Mouse (Mus musculus): Measurements from ENCODE around the gene Hapln4.

Hapln4 gene

GRCm38 (mm10) chr8:70104506-70104905 is 21.2 kb downstream of the Hapln4 start:
- 12% methylated on average over 6 of the region's 6 CpGs for WGBS

- WGBS: 25% methylated on average over 7 of the region's 7 CpGs
Measured at GRCm38 (mm10) chr8:70104922-70105321, 21.7 kb downstream of the Hapln4 start.

GRCm38 (mm10) chr8:70110451-70110850 is 27.2 kb downstream of the Hapln4 start:
- 95% methylated on average over 2 of the region's 2 CpGs for WGBS

- WGBS: 69% methylated on average over 23 of the region's 23 CpGs
Measured at GRCm38 (mm10) chr8:70111192-70111795, 28.0 kb downstream of the Hapln4 start.

GRCm38 (mm10) chr8:70112401-70113016 is 29.3 kb downstream of the Hapln4 start:
- WGBS: 27% methylated on average over 43 of the region's 43 CpGs

- 29% methylated on average over 6 of the region's 6 CpGs for WGBS
Measured at GRCm38 (mm10) chr8:70114488-70114887, 31.2 kb downstream of the Hapln4 start.

- WGBS: 58% methylated on average over 13 of the region's 13 CpGs
Measured at GRCm38 (mm10) chr8:70114892-70115291, 31.6 kb downstream of the Hapln4 start.

GRCm38 (mm10) chr8:70117611-70118010 is 34.4 kb downstream of the Hapln4 start:
- 19% methylated on average over 9 of the region's 9 CpGs for WGBS

GRCm38 (mm10) chr8:70118726-70119700 is 35.8 kb downstream of the Hapln4 start:
- WGBS: 4% methylated on average over 17 of the region's 17 CpGs

GRCm38 (mm10) chr8:70120667-70121066 is 37.4 kb downstream of the Hapln4 start, which contains the start of gene Ncan:
Ncan (minus strand) TSS chr8:70120873.
- under 1% methylated on average over 19 of the region's 19 CpGs for WGBS

- WGBS: 67% methylated on average over 2 of the region's 2 CpGs
Measured at GRCm38 (mm10) chr8:70122863-70123262, 39.6 kb downstream of the Hapln4 start.

- 51% methylated on average over 8 of the region's 8 CpGs for WGBS
Measured at GRCm38 (mm10) chr8:70124992-70125391, 41.7 kb downstream of the Hapln4 start.

- 50% methylated on average over 3 of the region's 3 CpGs for WGBS
Measured at GRCm38 (mm10) chr8:70128435-70128834, 45.2 kb downstream of the Hapln4 start.

GRCm38 (mm10) chr8:70129309-70129952 is 46.2 kb downstream of the Hapln4 start:
- 39% methylated on average over 9 of the region's 9 CpGs for WGBS

GRCm38 (mm10) chr8:70130066-70130465 is 46.8 kb downstream of the Hapln4 start:
- WGBS: 70% methylated on average over 3 of the region's 3 CpGs

- under 1% methylated on average over 37 of the region's 37 CpGs for WGBS
Measured at GRCm38 (mm10) chr8:70131166-70131883, 48.1 kb downstream of the Hapln4 start, which contains the start of gene Nr2c2ap. Nr2c2ap (plus strand) TSS chr8:70131333.

GRCm38 (mm10) chr8:70134086-70134485 is 50.8 kb downstream of the Hapln4 start:
- whole genome bisulfite sequencing: 91% methylated on average over 5 of the region's 5 CpGs

GRCm38 (mm10) chr8:70134931-70135330 is 51.7 kb downstream of the Hapln4 start:
- 92% methylated on average over 9 of the region's 9 CpGs for WGBS

GRCm38 (mm10) chr8:70136591-70136990 is 53.3 kb downstream of the Hapln4 start:
- WGBS: 81% methylated on average over 4 of the region's 4 CpGs

GRCm38 (mm10) chr8:70137890-70138289 is 54.6 kb downstream of the Hapln4 start:
- WGBS: 67% methylated on average over 4 of the region's 4 CpGs

Data from cerebral cortex, adult 2 months (tissue).